In the genomic region with DNA sequence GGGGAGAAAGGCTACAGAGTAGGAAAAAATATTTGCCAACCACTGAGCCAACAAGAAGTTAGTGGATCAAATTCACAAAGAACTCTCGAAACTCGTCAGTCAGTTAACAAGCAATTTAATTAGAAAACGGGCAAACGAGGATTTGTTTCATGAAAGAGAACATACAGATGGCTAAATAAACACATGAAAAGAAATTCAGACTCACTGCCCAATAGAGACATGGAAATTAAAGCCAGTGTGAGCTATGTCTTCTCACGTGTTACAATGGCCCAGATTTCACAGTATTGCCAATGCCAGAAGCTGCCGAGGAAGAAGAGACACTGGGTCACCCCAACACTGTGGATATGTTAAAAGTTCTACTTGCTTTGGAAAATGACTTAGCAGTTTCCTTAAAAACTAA, we compare ENCODE assay signal across 27 mouse cellular contexts.
"Had no signal": no experiment of that assay in that cellular context is flagged by ENCODE, and none has a peak within 500 bp of the region (broad histone marks: within the 10 kb centered on the region; RNA-seq: fewer than 3 reads in every experiment).

No protein-coding gene starts in this region.

- H3K27me3 ChIP-seq: heart, embryonic 13.5 days; heart, embryonic 15.5 days; hindbrain, embryonic 13.5 days; hindbrain, embryonic 15.5 days; kidney, embryonic 15.5 days; limb, embryonic 13.5 days; limb, embryonic 15.5 days; liver, embryonic 13.5 days; liver, embryonic 15.5 days had no signal

- H3K9ac ChIP-seq: heart, embryonic 13.5 days; heart, embryonic 15.5 days; hindbrain, embryonic 13.5 days; hindbrain, embryonic 15.5 days; kidney, embryonic 15.5 days; limb, embryonic 13.5 days; limb, embryonic 15.5 days; liver, embryonic 13.5 days; liver, embryonic 15.5 days had no signal

- ATAC-seq: hindbrain, postnatal 0 days; intestine, embryonic 16.5 days had no signal

- DNase-seq: gastrocnemius, postnatal 14 days; gastrocnemius, postnatal 36 days; heart, adult 11 months; heart, adult 2 months; heart, postnatal 14 days; heart, postnatal 36 days; kidney, adult 11 months; kidney, adult 2 months; kidney, adult 9 months; kidney, postnatal 14 days; kidney, postnatal 36 days; layer of hippocampus, adult 9-11 months; layer of hippocampus, postnatal 36 days; left cerebral cortex, postnatal 4 days; liver, embryonic 13.5 days had no signal

- H3K4me1 ChIP-seq: limb, embryonic 15.5 days; liver, embryonic 13.5 days; liver, embryonic 15.5 days had no signal

- H3K9me3 ChIP-seq: kidney, embryonic 15.5 days; limb, embryonic 15.5 days; liver, embryonic 13.5 days; liver, embryonic 15.5 days had no signal

- H3K4me2 ChIP-seq: heart, embryonic 11.5 days; heart, embryonic 13.5 days; heart, embryonic 15.5 days; hindbrain, embryonic 13.5 days; hindbrain, embryonic 15.5 days; kidney, embryonic 15.5 days; limb, embryonic 13.5 days; limb, embryonic 15.5 days; liver, embryonic 13.5 days; liver, embryonic 15.5 days had no signal

- H3K27ac ChIP-seq: heart, adult 2 months; heart, embryonic 13.5 days; heart, embryonic 15.5 days; hindbrain, embryonic 13.5 days; hindbrain, embryonic 15.5 days; hindbrain, postnatal 0 days; kidney, embryonic 15.5 days; kidney, postnatal 0 days; limb, embryonic 13.5 days; limb, embryonic 15.5 days; liver, embryonic 13.5 days; liver, embryonic 15.5 days had no signal

- H3K4me3 ChIP-seq: heart, adult 2 months; heart, embryonic 13.5 days; heart, embryonic 15.5 days; hindbrain, embryonic 13.5 days; hindbrain, embryonic 15.5 days; kidney, embryonic 15.5 days; limb, embryonic 13.5 days; limb, embryonic 15.5 days; liver, embryonic 13.5 days; liver, embryonic 15.5 days had no signal

- H3K36me3 ChIP-seq: hindbrain, embryonic 15.5 days; liver, embryonic 13.5 days; liver, embryonic 15.5 days had no signal
